Mouse (Mus musculus) WW6 (cell line): ENCODE results near the gene Cacna1s.

Experiments used
- DNase-seq: peaks from one replicate; pipeline ENCODE4 v3.0.0-alpha.2; 2013; ENCODE audit warnings: low read depth, low spot score

Gene Cacna1s

DNA sequence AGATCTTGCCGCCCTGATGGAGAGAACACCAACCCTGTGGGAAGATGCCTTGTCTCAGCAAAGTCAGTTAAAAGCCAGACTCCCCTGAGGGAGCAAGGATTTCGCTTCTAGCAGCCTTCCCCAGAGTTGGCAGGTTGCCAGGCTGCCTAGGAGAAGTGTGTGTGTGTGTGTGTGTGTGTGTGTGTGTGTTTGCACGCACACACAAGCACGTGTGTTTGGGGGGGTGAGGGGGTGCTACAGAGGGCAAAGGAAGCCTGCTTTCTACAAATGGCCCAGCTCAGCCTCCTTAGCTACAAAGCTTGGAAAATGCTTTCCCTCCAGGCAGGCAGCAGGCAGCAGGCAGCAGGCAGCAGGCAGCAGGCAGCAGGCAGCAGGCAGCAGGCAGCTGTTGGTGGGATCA lies 85.0 kb downstream of the Cacna1s start:
- DNase-seq: no peak

GRCm38 (mm10) chr1:136138191-136138830 lies 85.8 kb downstream of the Cacna1s start:
- DNase-seq: no peak

DNA sequence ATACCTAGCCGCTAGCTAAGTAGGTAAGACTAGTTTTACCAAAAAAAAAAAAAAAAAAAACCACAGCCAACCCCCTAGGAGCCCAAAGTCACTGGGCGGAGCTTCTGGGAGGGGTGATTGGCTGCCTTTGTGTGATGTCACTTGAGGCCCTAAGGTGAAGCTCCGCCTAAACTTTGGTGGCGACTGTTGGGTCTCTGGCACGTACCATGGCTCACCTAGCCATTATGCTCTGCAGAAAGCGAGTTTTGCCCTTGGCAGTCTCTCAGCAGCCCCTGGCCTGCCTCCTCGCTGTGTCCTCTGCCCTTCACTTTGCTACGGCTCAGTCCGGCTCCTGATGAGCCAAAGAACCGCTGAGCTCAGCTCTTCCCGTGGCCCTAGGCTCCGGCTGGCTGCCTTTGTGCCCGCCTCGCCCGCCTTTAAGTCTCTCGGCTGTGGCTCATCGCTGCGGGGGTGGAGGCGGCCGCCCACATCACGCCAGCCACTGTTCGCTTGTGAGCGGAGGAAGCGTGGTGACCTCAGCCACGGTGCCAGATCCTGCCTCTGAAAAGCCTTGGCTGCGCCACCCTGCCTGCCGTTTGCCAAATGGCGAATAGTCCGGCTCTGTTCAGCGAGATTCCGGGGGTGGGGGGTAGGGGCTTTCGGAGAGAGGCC lies 87.6 kb downstream of the Cacna1s start:
- DNase-seq: peak; percentile 67

- no peak for DNase-seq
These were observed 88.8 kb downstream of the Cacna1s start for GRCm38 (mm10) chr1:136141176-136141950.

- DNase-seq: no peak
These were observed 89.8 kb downstream of the Cacna1s start for GRCm38 (mm10) chr1:136142336-136142735.

- no peak for DNase-seq
These were observed 91.0 kb downstream of the Cacna1s start for GRCm38 (mm10) chr1:136143514-136143913.

- DNase-seq: no peak
These were observed 97.2 kb downstream of the Cacna1s start for GRCm38 (mm10) chr1:136149702-136150101.

- DNase-seq: no peak
These were observed 98.8 kb downstream of the Cacna1s start for GRCm38 (mm10) chr1:136151371-136151770.

GRCm38 (mm10) chr1:136156304-136156703 lies 103.8 kb downstream of the Cacna1s start:
- DNase-seq: no peak

DNA sequence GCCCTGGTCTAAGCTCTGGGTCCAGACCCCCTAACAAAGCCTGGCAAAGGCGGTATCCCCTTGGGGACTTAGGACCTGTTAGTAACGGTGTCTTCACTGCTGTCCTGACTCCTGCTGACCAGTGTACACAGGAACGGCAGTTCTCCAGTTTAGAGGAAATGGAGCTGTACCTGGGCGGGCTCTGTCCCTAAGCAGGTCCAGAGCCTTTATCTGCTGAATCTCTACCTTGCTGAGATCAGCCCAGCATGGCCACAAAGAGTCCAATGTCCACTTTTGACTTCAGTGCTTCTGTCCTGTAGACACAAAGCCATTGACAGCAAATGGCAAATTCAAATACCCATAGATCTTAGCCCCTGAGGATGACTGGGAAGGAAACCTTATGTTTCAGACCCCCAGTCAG lies 104.4 kb downstream of the Cacna1s start:
- DNase-seq: no peak

GRCm38 (mm10) chr1:136159830-136160229 lies 107.3 kb downstream of the Cacna1s start:
- DNase-seq: no peak

DNA sequence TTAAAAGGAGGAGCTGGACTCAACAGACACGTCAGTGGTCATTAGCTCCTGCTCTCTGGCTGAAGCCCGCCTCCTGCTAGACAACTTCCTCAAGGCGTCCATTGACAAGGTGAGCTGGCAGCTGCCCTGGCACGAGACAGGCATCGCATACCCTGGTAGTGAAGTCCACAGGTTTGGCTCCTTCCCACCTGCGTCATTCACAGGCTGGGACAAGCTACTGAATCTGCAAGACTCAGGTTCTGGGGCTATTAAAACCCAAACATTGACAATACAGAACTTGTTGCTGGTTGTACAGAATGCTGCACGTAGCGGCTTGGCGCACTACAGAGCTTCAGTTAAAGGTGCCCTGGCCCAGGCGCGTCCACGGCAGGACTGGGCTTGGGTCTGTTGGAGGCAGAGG lies 107.7 kb downstream of the Cacna1s start:
- no peak for DNase-seq

GRCm38 (mm10) chr1:136160930-136161329 lies 108.4 kb downstream of the Cacna1s start:
- no peak for DNase-seq

GRCm38 (mm10) chr1:136161333-136161921 lies 108.9 kb downstream of the Cacna1s start:
- DNase-seq: no peak

- DNase-seq: no peak
These were observed 112.9 kb downstream of the Cacna1s start for GRCm38 (mm10) chr1:136165436-136165835.

DNA sequence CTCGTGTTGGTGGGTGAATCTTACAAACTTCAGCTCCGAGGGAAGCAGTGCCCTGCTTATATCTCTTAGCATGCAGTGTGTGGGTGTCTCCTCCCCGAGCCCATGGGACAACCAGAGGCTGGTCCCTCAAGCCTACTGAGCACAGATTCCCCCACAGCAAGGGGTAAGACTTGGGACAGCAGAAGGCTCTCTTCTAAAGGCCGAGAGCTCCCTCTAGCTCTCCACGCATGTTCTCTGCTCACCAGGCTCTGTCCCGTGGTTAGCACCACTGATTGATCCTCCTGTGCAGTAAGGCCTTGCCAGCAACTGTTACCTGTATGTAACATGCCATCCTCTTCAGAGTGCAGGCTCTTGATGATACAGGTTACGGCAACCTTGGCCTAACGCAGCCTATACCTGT lies 115.1 kb downstream of the Cacna1s start:
- no peak for DNase-seq
